Mouse (Mus musculus): Measurements from ENCODE around the gene Tpst1. TPM values are rescaled to one million over a fixed set of nuclear protein-coding genes. Genes with fewer than 3 reads are reported as not detected.

Tpst1 gene
- polyA plus RNA-seq, 1 experiment, result 22.3 TPM

GRCm38 (mm10) chr5:130088008-130088407 is 14.9 kb downstream of the Tpst1 start:
- TF ChIP-seq USF1 (IDR thresholded peaks at IDR 0.05; ENCODE audit: low read depth) (no peak), CTCF (IDR thresholded peaks at IDR 0.05; ENCODE audit: control insufficient read depth, insufficient read depth, insufficient read length) (no peak), MYOD1 (IDR thresholded peaks at IDR 0.05; ENCODE audit: control insufficient read depth, insufficient read length, low read depth) (no peak), MAX (IDR thresholded peaks at IDR 0.05) (no peak), CEBPB (IDR thresholded peaks at IDR 0.05; ENCODE audit: low read depth) (no peak)
- H3K79me3 ChIP-seq (ENCODE audit: low read depth), result peaks cover 9% of the 10 kb centered on the region
- H3K79me2 ChIP-seq (ENCODE audit: control insufficient read depth, insufficient read depth), result peaks cover 31% of the 10 kb centered on the region
- H3K27me3 ChIP-seq (ENCODE audit: control insufficient read depth, insufficient read depth, insufficient read length), result no peaks in the 10 kb centered on the region
- H3K4me3 ChIP-seq (ENCODE audit: insufficient read depth, poor library complexity, severe bottlenecking), result no peak overlapping the region
- no peak overlapping the region for H3ac ChIP-seq (ENCODE audit: control insufficient read depth, insufficient read length, low read depth)
- no peaks in the 10 kb centered on the region for H3K36me3 ChIP-seq (ENCODE audit: control insufficient read depth, insufficient read depth)

- no peak for TF ChIP-seq FOSL1 (IDR thresholded peaks at IDR 0.05; ENCODE audit: insufficient read depth, low read length, poor library complexity, severe bottlenecking)
- no peak for TF ChIP-seq USF1 (IDR thresholded peaks at IDR 0.05; ENCODE audit: low read depth)
- no peak for TF ChIP-seq MYOG (IDR thresholded peaks at IDR 0.05; ENCODE audit: control insufficient read depth, extremely low read depth, insufficient read length)
- TF ChIP-seq CTCF (IDR thresholded peaks at IDR 0.05; ENCODE audit: control insufficient read depth, insufficient read depth, insufficient read length), result no peak
- TF ChIP-seq MAX (IDR thresholded peaks at IDR 0.05), result no peak
- no peak for TF ChIP-seq MYOD1 (IDR thresholded peaks at IDR 0.05; ENCODE audit: control insufficient read depth, insufficient read length, low read depth)
- no peak for TF ChIP-seq CEBPB (IDR thresholded peaks at IDR 0.05; ENCODE audit: low read depth)
- Histone ChIP-seq H3K79me3 (ENCODE audit: low read depth) (peaks cover 3% of the 10 kb centered on the region), H3K27me3 (ENCODE audit: control insufficient read depth, insufficient read depth, insufficient read length) (no peaks in the 10 kb centered on the region), H3ac (ENCODE audit: control insufficient read depth, insufficient read length, low read depth) (no peak overlapping the region), H3K36me3 (ENCODE audit: control insufficient read depth, insufficient read depth) (no peaks in the 10 kb centered on the region), H3K79me2 (ENCODE audit: control insufficient read depth, insufficient read depth) (peaks cover 31% of the 10 kb centered on the region), H3K4me3 (ENCODE audit: insufficient read depth, poor library complexity, severe bottlenecking) (no peak overlapping the region)
Observed at GRCm38 (mm10) chr5:130088612-130089011, 15.5 kb downstream of the Tpst1 start.

- Histone ChIP-seq H3K4me3 (ENCODE audit: insufficient read depth, poor library complexity, severe bottlenecking) (no peak overlapping the region), H3K27me3 (ENCODE audit: control insufficient read depth, insufficient read depth, insufficient read length) (no peaks in the 10 kb centered on the region), H3K36me3 (ENCODE audit: control insufficient read depth, insufficient read depth) (no peaks in the 10 kb centered on the region), H3K79me3 (ENCODE audit: low read depth) (peaks cover 3% of the 10 kb centered on the region), H3ac (ENCODE audit: control insufficient read depth, insufficient read length, low read depth) (no peak overlapping the region), H3K79me2 (ENCODE audit: control insufficient read depth, insufficient read depth) (peaks cover 31% of the 10 kb centered on the region)
- TF ChIP-seq USF1 (IDR thresholded peaks at IDR 0.05; ENCODE audit: low read depth) (no peak), MAX (IDR thresholded peaks at IDR 0.05) (no peak), FOSL1 (IDR thresholded peaks at IDR 0.05; ENCODE audit: insufficient read depth, low read length, poor library complexity, severe bottlenecking) (no peak), CEBPB (IDR thresholded peaks at IDR 0.05; ENCODE audit: low read depth) (no peak), CTCF (IDR thresholded peaks at IDR 0.05; ENCODE audit: control insufficient read depth, insufficient read depth, insufficient read length) (no peak), MYOG (IDR thresholded peaks at IDR 0.05; ENCODE audit: control insufficient read depth, extremely low read depth, insufficient read length) (no peak), MYOD1 (IDR thresholded peaks at IDR 0.05; ENCODE audit: control insufficient read depth, insufficient read length, low read depth) (no peak)
Observed at GRCm38 (mm10) chr5:130089177-130089576, 16.1 kb downstream of the Tpst1 start.

- no peaks in the 10 kb centered on the region for H3K36me3 ChIP-seq (ENCODE audit: control insufficient read depth, insufficient read depth)
- peaks cover 26% of the 10 kb centered on the region for H3K79me2 ChIP-seq (ENCODE audit: control insufficient read depth, insufficient read depth)
- H3K4me3 ChIP-seq (ENCODE audit: insufficient read depth, poor library complexity, severe bottlenecking), result no peak overlapping the region
- H3K79me3 ChIP-seq (ENCODE audit: low read depth), result peaks cover 3% of the 10 kb centered on the region
- H3ac ChIP-seq (ENCODE audit: control insufficient read depth, insufficient read length, low read depth), result no peak overlapping the region
- no peak for TF ChIP-seq CEBPB (IDR thresholded peaks at IDR 0.05; ENCODE audit: low read depth)
- no peak for TF ChIP-seq USF1 (IDR thresholded peaks at IDR 0.05; ENCODE audit: low read depth)
- peak; percentile 63 for TF ChIP-seq FOSL1 (IDR thresholded peaks at IDR 0.05; ENCODE audit: insufficient read depth, low read length, poor library complexity, severe bottlenecking)
- no peak for TF ChIP-seq MAX (IDR thresholded peaks at IDR 0.05)
- TF ChIP-seq MYOD1 (IDR thresholded peaks at IDR 0.05; ENCODE audit: control insufficient read depth, insufficient read length, low read depth), result no peak
- H3K27me3 ChIP-seq (ENCODE audit: control insufficient read depth, insufficient read depth, insufficient read length), result no peaks in the 10 kb centered on the region
Observed at GRCm38 (mm10) chr5:130089626-130090393, 16.7 kb downstream of the Tpst1 start.

GRCm38 (mm10) chr5:130096754-130097153 is 23.6 kb downstream of the Tpst1 start:
- H3K79me2 ChIP-seq (ENCODE audit: control insufficient read depth, insufficient read depth), result peaks cover 10% of the 10 kb centered on the region
- no peak for TF ChIP-seq USF1 (IDR thresholded peaks at IDR 0.05; ENCODE audit: low read depth)
- H3K79me3 ChIP-seq (ENCODE audit: low read depth), result no peaks in the 10 kb centered on the region
- no peak overlapping the region for H3K4me3 ChIP-seq (ENCODE audit: insufficient read depth, poor library complexity, severe bottlenecking)
- H3K36me3 ChIP-seq (ENCODE audit: control insufficient read depth, insufficient read depth), result peaks cover 4% of the 10 kb centered on the region
- H3ac ChIP-seq (ENCODE audit: control insufficient read depth, insufficient read length, low read depth), result no peak overlapping the region
- no peaks in the 10 kb centered on the region for H3K27me3 ChIP-seq (ENCODE audit: control insufficient read depth, insufficient read depth, insufficient read length)

- Histone ChIP-seq H3K4me3 (ENCODE audit: insufficient read depth, poor library complexity, severe bottlenecking) (no peak overlapping the region), H3K79me2 (ENCODE audit: control insufficient read depth, insufficient read depth) (no peaks in the 10 kb centered on the region), H3K79me3 (ENCODE audit: low read depth) (no peaks in the 10 kb centered on the region), H3K36me3 (ENCODE audit: control insufficient read depth, insufficient read depth) (peaks cover 6% of the 10 kb centered on the region), H3K27me3 (ENCODE audit: control insufficient read depth, insufficient read depth, insufficient read length) (no peaks in the 10 kb centered on the region), H3ac (ENCODE audit: control insufficient read depth, insufficient read length, low read depth) (no peak overlapping the region)
- TF ChIP-seq MYOG (IDR thresholded peaks at IDR 0.05; ENCODE audit: control insufficient read depth, extremely low read depth, insufficient read length) (no peak), MAX (IDR thresholded peaks at IDR 0.05) (no peak), CEBPB (IDR thresholded peaks at IDR 0.05; ENCODE audit: low read depth) (no peak), MYOD1 (IDR thresholded peaks at IDR 0.05; ENCODE audit: control insufficient read depth, insufficient read length, low read depth) (no peak), USF1 (IDR thresholded peaks at IDR 0.05; ENCODE audit: low read depth) (no peak), FOSL1 (IDR thresholded peaks at IDR 0.05; ENCODE audit: insufficient read depth, low read length, poor library complexity, severe bottlenecking) (no peak), CTCF (IDR thresholded peaks at IDR 0.05; ENCODE audit: control insufficient read depth, insufficient read depth, insufficient read length) (no peak)
Observed at GRCm38 (mm10) chr5:130097837-130098236, 24.7 kb downstream of the Tpst1 start.
